Mouse (Mus musculus) megakaryocyte, embryonic 14.5 days (primary cell): ENCODE results near the gene Clnk.

ENCODE experiments used
- FLI1 ChIP-seq: IDR thresholded peaks from 2 replicates; pipeline ENCODE4 v1.6.1; 2012; ENCODE audit warnings: low read length, inconsistent platforms, mixed read lengths
- GATA1 ChIP-seq: IDR thresholded peaks from 3 replicates; pipeline ENCODE4 v1.6.1; 2012; ENCODE audit warnings: mixed read lengths, low read length, inconsistent platforms, borderline replicate concordance

- TF ChIP-seq GATA1, result no peak
- no peak for TF ChIP-seq FLI1
Measured at GRCm38 (mm10) chr5:38786126-38786525, 90.5 kb downstream of the Clnk start.
